Comparison of ENCODE assay signal across 8 mouse cellular contexts in the genomic region with DNA sequence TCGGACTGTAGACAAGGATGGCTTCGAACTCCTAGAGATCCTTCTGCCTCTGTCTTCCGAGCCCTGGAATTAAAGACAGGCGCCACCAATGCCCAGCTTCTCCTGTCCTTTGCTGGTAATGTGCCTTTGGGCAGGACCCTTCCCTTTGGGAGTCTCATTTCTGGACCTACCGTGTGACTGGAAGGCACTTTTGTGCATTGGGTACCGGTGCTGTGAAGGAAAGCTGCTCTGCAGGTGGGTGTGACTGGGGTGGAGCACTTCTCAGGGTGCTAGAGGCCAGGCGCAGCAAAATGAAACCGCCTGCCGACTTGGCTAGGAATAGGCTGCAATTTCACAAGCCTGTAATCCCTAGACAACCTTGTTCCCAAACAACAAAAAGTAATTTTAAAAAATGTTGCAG. TPM values are rescaled to one million over a fixed set of nuclear protein-coding genes. Genes with fewer than 3 reads are reported as not detected.
DNase-seq lines count a peak whose midpoint lies in the region; ATAC-seq and TF ChIP-seq lines count a peak whose summit lies in the region.

No protein-coding gene starts in this region.

- H3K4me1 ChIP-seq in bone marrow macrophage, adult 2 months (ENCODE audit: control insufficient read depth, insufficient read depth, low read length): peaks cover 11% of the 10 kb centered on the region
- H3K4me1 ChIP-seq in stomach, embryonic 16.5 days (ENCODE audit: control insufficient read depth, insufficient read depth, low read length): peaks cover 18% of the 10 kb centered on the region

- DNase-seq in ovary, postnatal 36 days (ENCODE audit: low spot score): peak; percentile 33
- DNase-seq in ovary, postnatal 10 days (ENCODE audit: low spot score): no peak
- DNase-seq in gastrocnemius, postnatal 10 days: peak; percentile 29
- peak; percentile 51 for DNase-seq in kidney, postnatal 10 days
- DNase-seq in lung, postnatal 36 days: peak; percentile 64
- DNase-seq in B cell, adult 2 months: no peak

- peak overlapping the region; percentile 78 for H3K9ac ChIP-seq in stomach, embryonic 16.5 days (ENCODE audit: low read length)

- H3K4me2 ChIP-seq in stomach, embryonic 16.5 days (ENCODE audit: low read depth, low read length): peak overlapping the region; percentile 95

- peak; percentile 20; the same call in 1 of the 2 replicates for ATAC-seq in stomach, embryonic 16.5 days (ENCODE audit: insufficient read depth, low FRiP score)

- 0 out of 2 replicates have a peak, but pooled peaks have one; percentile 1 for TF ChIP-seq CTCF in bone marrow macrophage, adult 2 months (IDR thresholded peaks at IDR 0.05; ENCODE audit: low read depth, low read length)

- H3K36me3 ChIP-seq in stomach, embryonic 16.5 days (ENCODE audit: control insufficient read depth, insufficient read depth, low read length): no peaks in the 10 kb centered on the region

- no peaks in the 10 kb centered on the region for H3K27me3 ChIP-seq in stomach, embryonic 16.5 days (ENCODE audit: control insufficient read depth, insufficient read depth, low read length)

- H3K27ac ChIP-seq in bone marrow macrophage, adult 2 months (ENCODE audit: insufficient read depth, low read depth, low read length): 0 out of 2 replicates have a peak overlapping the region, but pooled peaks have one; percentile 2
- peak overlapping the region; percentile 84 for H3K27ac ChIP-seq in stomach, embryonic 16.5 days (ENCODE audit: low read length)

- WGBS in stomach, embryonic 16.5 days: 2% methylated on average over 9 of the region's 9 CpGs

- no peaks in the 10 kb centered on the region for H3K9me3 ChIP-seq in stomach, embryonic 16.5 days (replicated peaks; ENCODE audit: control insufficient read depth, low read length)

- peak overlapping the region; percentile 56 for H3K4me3 ChIP-seq in bone marrow macrophage, adult 2 months (ENCODE audit: insufficient read depth, low read length)
- peak overlapping the region; percentile 95 for H3K4me3 ChIP-seq in stomach, embryonic 16.5 days (replicated peaks; ENCODE audit: low read length)

- TF ChIP-seq POLR2A in bone marrow macrophage, adult 2 months (IDR thresholded peaks at IDR 0.05; ENCODE audit: borderline replicate concordance, low read depth, low read length): no peak

RNA-seq across cellular contexts. Expression of gene Gm9903, which starts 0.3 kb away (rescaled TPM):
- 0.61 TPM in 1 of 2 replicates, not detected in the other for polyA plus RNA-seq in bone marrow macrophage, adult 2 months (2012; ENCODE audit: insufficient read depth, insufficient read length, missing spikeins)
- 1 to 10 TPM; 1.1 to 1.5 TPM for total RNA-seq in gastrocnemius, postnatal 10 days (2021)
- polyA plus RNA-seq in stomach, embryonic 16.5 days (2015; fragmentation: Nextera tagmentation; extraction: Ambion mirVana): 0.27 and 0.51 TPM in 2 replicates

RNA-seq across cellular contexts. Expression of gene Fam53a, which starts 0.6 kb away (rescaled TPM):
- 16.0 and 17.8 TPM in 2 replicates for polyA plus RNA-seq in bone marrow macrophage, adult 2 months (2012; ENCODE audit: insufficient read depth, insufficient read length, missing spikeins)
- 10 to 100 TPM; 52.0 to 56.6 TPM for total RNA-seq in gastrocnemius, postnatal 10 days (2021)
- polyA plus RNA-seq in stomach, embryonic 16.5 days (2015; fragmentation: Nextera tagmentation; extraction: Ambion mirVana): 50.3 and 53.3 TPM in 2 replicates

RNA-seq across cellular contexts. Expression of gene Slbp, which starts 22.3 kb away (rescaled TPM):
- 77.1 and 84.1 TPM in 2 replicates for polyA plus RNA-seq in bone marrow macrophage, adult 2 months (2012; ENCODE audit: insufficient read depth, insufficient read length, missing spikeins)
- total RNA-seq in gastrocnemius, postnatal 10 days (2021): 10 to 100 TPM; 17.9 to 24.6 TPM
- 174 and 190 TPM in 2 replicates for polyA plus RNA-seq in stomach, embryonic 16.5 days (2015; fragmentation: Nextera tagmentation; extraction: Ambion mirVana)

RNA-seq across cellular contexts. Expression of gene Tacc3, which starts 27.9 kb away (rescaled TPM):
- 58.6 and 69.4 TPM in 2 replicates for polyA plus RNA-seq in bone marrow macrophage, adult 2 months (2012; ENCODE audit: insufficient read depth, insufficient read length, missing spikeins)
- 10 to 100 TPM; 15.7 to 19.8 TPM for total RNA-seq in gastrocnemius, postnatal 10 days (2021)
- 137 and 145 TPM in 2 replicates for polyA plus RNA-seq in stomach, embryonic 16.5 days (2015; fragmentation: Nextera tagmentation; extraction: Ambion mirVana)

RNA-seq across cellular contexts. Expression of gene Tmem129, which starts 28.2 kb away (rescaled TPM):
- 11.4 and 14.4 TPM in 2 replicates for polyA plus RNA-seq in bone marrow macrophage, adult 2 months (2012; ENCODE audit: insufficient read depth, insufficient read length, missing spikeins)
- total RNA-seq in gastrocnemius, postnatal 10 days (2021): 10 to 100 TPM; 16.0 to 17.7 TPM
- polyA plus RNA-seq in stomach, embryonic 16.5 days (2015; fragmentation: Nextera tagmentation; extraction: Ambion mirVana): 34.0 and 40.6 TPM in 2 replicates

Comparison
In these comparisons a context has a peak if more than half of its experiments do, and no peak if none do; other contexts are left out.
1. DNase-seq: peak in ovary, postnatal 36 days (single experiment), gastrocnemius, postnatal 10 days (single experiment), kidney, postnatal 10 days (single experiment) and lung, postnatal 36 days (single experiment); none in ovary, postnatal 10 days (single experiment) and B cell, adult 2 months (0 of 2).